Mouse (Mus musculus) lung, postnatal 0 days (tissue): ENCODE measurements around the gene Med27.

Experiments used
- CTCF ChIP-seq: IDR thresholded peaks from 2 replicates; pipeline ENCODE4 v1.5.1; 2016; ENCODE audit warnings: antibody characterized with exemption, mild to moderate bottlenecking
- EP300 ChIP-seq: IDR thresholded peaks from 2 replicates; pipeline ENCODE4 v1.6.1; 2016; ENCODE audit warnings: antibody characterized with exemption, mild to moderate bottlenecking, control low read depth

- TF ChIP-seq CTCF (no peak), EP300 (no peak)
Observed at GRCm38 (mm10) chr2:29520206-29520605, 173.6 kb downstream of the Med27 start.
